8 mouse cellular contexts compared by ENCODE assay signal in the genomic region with DNA sequence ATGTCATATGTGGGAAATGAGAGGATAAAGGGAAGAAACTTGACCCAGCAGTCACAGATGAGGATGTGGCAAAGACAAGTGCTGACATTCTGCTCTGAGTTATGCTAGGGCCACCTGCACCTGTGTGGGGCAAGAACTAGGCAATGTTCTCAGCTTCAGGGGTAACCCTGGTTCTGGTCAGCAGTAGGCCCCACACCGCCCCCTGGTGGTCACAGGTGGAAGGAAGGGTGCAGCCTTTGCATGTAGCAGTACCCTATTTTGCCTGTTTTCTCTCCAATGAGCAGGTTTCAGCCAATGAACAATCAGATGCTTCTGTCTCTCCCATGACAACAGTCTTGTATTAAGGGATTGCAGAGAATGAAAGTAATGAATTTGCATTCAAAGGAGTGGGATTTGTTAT. TPM values are rescaled to one million over a fixed set of nuclear protein-coding genes. Genes with fewer than 3 reads are reported as not detected.
DNase-seq lines count a peak whose midpoint lies in the region; TF ChIP-seq lines count a peak whose summit lies in the region.

No protein-coding gene starts in this region.

- TF ChIP-seq CTCF in lung, adult 2 months (IDR thresholded peaks at IDR 0.05; ENCODE audit: insufficient read depth, low read length), result peak; percentile 83

- no peak for TF ChIP-seq POLR2A in lung, adult 2 months (IDR thresholded peaks at IDR 0.05; ENCODE audit: borderline replicate concordance, extremely low read depth, low read depth, low read length)

- WGBS in lung, adult 2 months, result 0% methylated on average over 1 of the region's 1 CpGs

- H3K4me1 ChIP-seq in lung, adult 2 months (ENCODE audit: control insufficient read depth, insufficient read depth, low read length), result no peaks in the 10 kb centered on the region

- DNase-seq in CD4-positive, CD25-positive, alpha-beta regulatory T cell, adult 2 months (ENCODE audit: low read depth, low spot score), result peak; percentile 80
- peak; percentile 83 for DNase-seq in ZHBTc4 (ENCODE audit: low read depth, low spot score)
- DNase-seq in cerebellum, postnatal 4 days (ENCODE audit: low spot score in 2 of 2), result peak; percentile 78 to 85
- DNase-seq in gastrocnemius, postnatal 4 days (ENCODE audit: low spot score in 2 of 2), result peak; percentile 74 to 84
- DNase-seq in kidney, postnatal 10 days, result peak; percentile 89
- DNase-seq in lung, adult 2 months, result peak; percentile 70
- DNase-seq in right cerebral cortex, postnatal 14 days, result peak; percentile 79
- peak; percentile 74 for DNase-seq in urinary bladder, postnatal 14 days (ENCODE audit: low spot score)

- no peak overlapping the region for H3K4me3 ChIP-seq in lung, adult 2 months (replicated peaks; ENCODE audit: extremely low read depth, low read depth, low read length)

RNA-seq across cellular contexts. Expression of a gene that starts 11.4 kb away (rescaled TPM):
- total RNA-seq in gastrocnemius, postnatal 4 days (2021), result 1 to 10 TPM; 4.2 to 4.9 TPM
- polyA plus RNA-seq in lung, adult 2 months (2012; rRNA removed), result 4.2 and 4.5 TPM in 2 replicates

RNA-seq across cellular contexts. Expression of a gene that starts 19.4 kb away (rescaled TPM):
- 10 to 100 TPM; 13.1 to 17.0 TPM for total RNA-seq in gastrocnemius, postnatal 4 days (2021)
- polyA plus RNA-seq in lung, adult 2 months (2012; rRNA removed), result 42.8 and 53.8 TPM in 2 replicates

RNA-seq across cellular contexts. Expression of a gene that starts 38.0 kb away (rescaled TPM):
- 10 to 100 TPM in 1 of 2 experiments, 1 to 10 TPM in 1; 9.6 to 13.8 TPM for total RNA-seq in gastrocnemius, postnatal 4 days (2021)
- polyA plus RNA-seq in lung, adult 2 months (2012; rRNA removed), result 6.0 and 9.2 TPM in 2 replicates
